Comparison of ENCODE assay signal across 8 mouse cellular contexts in genomic region chr16:35270353-35270934, GRCm38 (mm10).
DNase-seq lines count a peak whose midpoint lies in the region; ATAC-seq and TF ChIP-seq lines count a peak whose summit lies in the region.

No protein-coding gene starts in this region.

- H3K4me2 ChIP-seq in heart, embryonic 16.5 days (ENCODE audit: low read depth, low read length): no peak overlapping the region
- H3K4me2 ChIP-seq in liver, postnatal 0 days (ENCODE audit: low read depth, low read length): no peak overlapping the region

- 48% methylated on average over 10 of the region's 10 CpGs for WGBS in forebrain, embryonic 10.5 days
- WGBS in heart, embryonic 16.5 days: 38% methylated on average over 10 of the region's 10 CpGs
- 34% methylated on average over 10 of the region's 10 CpGs for WGBS in liver, postnatal 0 days (ENCODE audit: insufficient replicate concordance)
- WGBS in olfactory bulb, adult 2 months: 37% methylated on average over 10 of the region's 10 CpGs

- no peak overlapping the region for H3K9ac ChIP-seq in heart, embryonic 16.5 days (ENCODE audit: low read length)
- no peak overlapping the region for H3K9ac ChIP-seq in liver, postnatal 0 days (replicated peaks)

- no peaks in the 10 kb centered on the region for H3K9me3 ChIP-seq in forebrain, embryonic 10.5 days
- no peaks in the 10 kb centered on the region for H3K9me3 ChIP-seq in heart, embryonic 16.5 days (replicated peaks; ENCODE audit: control insufficient read depth, low read length)
- H3K9me3 ChIP-seq in liver, postnatal 0 days (ENCODE audit: low read length): no peaks in the 10 kb centered on the region

- peak; percentile 96 for DNase-seq in brain, embryonic 14.5 days (ENCODE audit: low read depth)
- DNase-seq in forebrain, embryonic 10.5 days (ENCODE audit: extremely low spot score, low spot score): peak; percentile 79
- peak; percentile 85 to 94 for DNase-seq in kidney, postnatal 36 days
- peak; percentile 84 for DNase-seq in liver, postnatal 0 days
- peak; percentile 16 to 32 for DNase-seq in thymus, adult 18-20 months

- TF ChIP-seq EP300 in liver, postnatal 0 days (IDR thresholded peaks at IDR 0.05; ENCODE audit: low read depth): no peak

- H3K27me3 ChIP-seq in forebrain, embryonic 10.5 days (ENCODE audit: poor library complexity, severe bottlenecking): peaks cover 26% of the 10 kb centered on the region
- 0 out of 2 replicates have a peak, but pooled peaks cover 3% of the 10 kb centered on the region for H3K27me3 ChIP-seq in heart, embryonic 16.5 days (ENCODE audit: control insufficient read depth, insufficient read depth, low read length)
- 0 out of 2 replicates have a peak, but pooled peaks cover 6% of the 10 kb centered on the region for H3K27me3 ChIP-seq in liver, postnatal 0 days (ENCODE audit: insufficient read depth, low read length)

- TF ChIP-seq CTCF in brain, embryonic 14.5 days (IDR thresholded peaks at IDR 0.05; ENCODE audit: borderline replicate concordance, extremely low read depth, insufficient read depth, insufficient read length): peak; percentile 92
- TF ChIP-seq CTCF in liver, postnatal 0 days (IDR thresholded peaks at IDR 0.05; ENCODE audit: low read depth): peak; percentile 88
- TF ChIP-seq CTCF in olfactory bulb, adult 2 months (IDR thresholded peaks at IDR 0.05; ENCODE audit: insufficient read depth, low read depth, low read length): peak; percentile 60

- TF ChIP-seq POLR2A in brain, embryonic 14.5 days (IDR thresholded peaks at IDR 0.05; ENCODE audit: borderline replicate concordance, extremely low read depth, insufficient read depth, insufficient read length, poor library complexity, severe bottlenecking): no peak
- TF ChIP-seq POLR2A in olfactory bulb, adult 2 months (IDR thresholded peaks at IDR 0.05; ENCODE audit: insufficient read depth, low read depth, low read length): no peak

- H3K27ac ChIP-seq in forebrain, embryonic 10.5 days: peak overlapping the region; percentile 30; the same call in 1 of the 2 replicates
- H3K27ac ChIP-seq in heart, embryonic 16.5 days (ENCODE audit: low read length): peak overlapping the region; percentile 48; the same call in 1 of the 2 replicates
- no peak overlapping the region for H3K27ac ChIP-seq in liver, postnatal 0 days (ENCODE audit: low read depth)
- H3K27ac ChIP-seq in olfactory bulb, adult 2 months (ENCODE audit: insufficient read depth, low read depth, low read length): no peak overlapping the region

- ATAC-seq in CD4-positive, CD25-positive, alpha-beta regulatory T cell, adult 4 months: peak; percentile 47
- peak; percentile 24; the same call in 1 of the 2 replicates for ATAC-seq in heart, embryonic 16.5 days (replicated peaks; ENCODE audit: extremely low read depth, insufficient read depth, low FRiP score)
- ATAC-seq in liver, postnatal 0 days: no peak

- H3K4me3 ChIP-seq in forebrain, embryonic 10.5 days: no peak overlapping the region
- no peak overlapping the region for H3K4me3 ChIP-seq in heart, embryonic 16.5 days (ENCODE audit: low read length)
- H3K4me3 ChIP-seq in liver, postnatal 0 days (ENCODE audit: low read depth, low read length): no peak overlapping the region
- H3K4me3 ChIP-seq in olfactory bulb, adult 2 months (ENCODE audit: insufficient read depth, low read depth, low read length): no peak overlapping the region

- peaks cover 47% of the 10 kb centered on the region for H3K4me1 ChIP-seq in forebrain, embryonic 10.5 days
- peaks cover 11% of the 10 kb centered on the region for H3K4me1 ChIP-seq in heart, embryonic 16.5 days (ENCODE audit: control insufficient read depth, insufficient read depth, low read length)
- H3K4me1 ChIP-seq in liver, postnatal 0 days (ENCODE audit: insufficient read depth): no peaks in the 10 kb centered on the region
- H3K4me1 ChIP-seq in olfactory bulb, adult 2 months (ENCODE audit: control insufficient read depth, insufficient read depth, low read length): no peaks in the 10 kb centered on the region

- no peaks in the 10 kb centered on the region for H3K36me3 ChIP-seq in forebrain, embryonic 10.5 days (replicated peaks)
- peaks cover 11% of the 10 kb centered on the region for H3K36me3 ChIP-seq in heart, embryonic 16.5 days (ENCODE audit: control insufficient read depth, insufficient read depth)
- no peaks in the 10 kb centered on the region for H3K36me3 ChIP-seq in liver, postnatal 0 days (replicated peaks; ENCODE audit: insufficient read depth, low read length)

Comparison
In these comparisons a context has a peak if more than half of its experiments do, and no peak if none do; other contexts are left out.
1. DNase-seq: peak in every context shown above with its lines; median percentile 96 in brain, embryonic 14.5 days; 90 in kidney, postnatal 36 days; 84 in liver, postnatal 0 days; 79 in forebrain, embryonic 10.5 days; 24 in thymus, adult 18-20 months.
2. H3K27ac ChIP-seq: peak in forebrain, embryonic 10.5 days (single experiment) and heart, embryonic 16.5 days (single experiment); none in liver, postnatal 0 days (single experiment) and olfactory bulb, adult 2 months (single experiment).
3. Peak in every context shown above with its lines, with median percentiles within 50 percentile points of each other: CTCF ChIP-seq.